Mouse (Mus musculus): ENCODE results near the gene Dpm2. TPM values are rescaled to one million over a fixed set of nuclear protein-coding genes. Genes with fewer than 3 reads are reported as not detected.

Dpm2 gene
- polyA plus RNA-seq, 1 experiment, result 54.8 TPM

DNA sequence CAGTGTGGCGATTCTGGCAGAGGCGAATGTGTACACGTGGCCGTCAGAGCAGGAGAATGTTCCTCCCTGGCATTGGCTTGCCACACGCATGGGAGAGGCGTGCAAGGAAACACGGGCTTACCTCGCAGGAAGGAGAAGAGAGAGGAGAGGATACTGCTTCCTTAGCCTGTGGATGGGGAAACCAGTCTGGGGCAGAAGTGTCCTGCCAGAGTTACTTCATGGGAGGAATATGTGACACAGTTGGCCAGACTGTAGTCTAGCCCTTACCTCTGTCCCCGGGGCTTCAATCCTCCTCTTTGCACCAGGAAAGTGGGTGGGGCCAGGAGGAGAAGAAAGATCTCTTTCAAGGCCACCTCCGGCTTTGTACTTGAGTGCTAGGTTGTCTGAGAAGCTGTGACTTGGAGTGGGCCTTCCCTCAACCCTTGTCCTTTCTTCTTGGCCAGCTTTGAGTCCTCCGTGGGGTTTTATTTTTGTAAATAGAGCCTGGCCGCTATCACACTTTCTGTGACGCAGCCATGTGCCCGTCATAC, 31.1 kb upstream of the Dpm2 start:
- 63% methylated on average over 14 of the region's 14 CpGs for WGBS
- H3K4me1 ChIP-seq (ENCODE audit: control insufficient read depth, insufficient read depth, low read length), result peaks cover 5% of the 10 kb centered on the region

DNA sequence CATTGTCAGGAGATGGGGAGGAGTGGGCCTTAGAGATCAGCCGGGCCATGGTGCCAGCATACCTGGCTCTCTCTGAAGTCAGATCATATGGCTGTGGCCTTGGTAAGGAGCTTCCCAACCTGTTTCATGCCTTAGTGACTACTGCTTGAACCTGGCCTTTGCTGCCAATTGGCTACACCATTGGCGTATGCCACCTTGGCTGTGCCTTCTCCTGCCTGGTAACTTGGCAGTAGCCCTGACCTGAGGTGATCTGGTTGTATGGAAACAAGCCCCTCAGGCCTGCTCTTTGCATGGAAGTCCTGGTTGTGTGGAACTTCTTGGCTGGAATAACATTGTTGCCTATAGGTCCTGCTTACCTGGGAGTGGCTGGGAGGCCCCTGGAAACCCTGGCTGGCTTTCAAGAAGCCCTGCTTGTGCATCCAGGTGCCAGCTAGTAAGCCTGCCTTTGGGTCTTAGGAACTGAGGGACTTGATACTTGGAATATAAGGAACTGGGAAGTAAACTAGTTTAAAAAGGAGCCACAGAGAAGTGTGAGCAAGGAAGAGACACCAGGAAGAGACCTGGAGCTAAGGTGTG, 29.2 kb upstream of the Dpm2 start:
- no peak overlapping the region for H3K27ac ChIP-seq (ENCODE audit: control insufficient read depth, insufficient read depth, low read depth, low read length, poor library complexity)
- peaks cover 5% of the 10 kb centered on the region for H3K4me1 ChIP-seq (ENCODE audit: control insufficient read depth, insufficient read depth, low read length)
- TF ChIP-seq CTCF (IDR thresholded peaks at IDR 0.05; ENCODE audit: control insufficient read depth, insufficient read depth, low read length) (no peak), POLR2A (IDR thresholded peaks at IDR 0.05; ENCODE audit: borderline replicate concordance, control insufficient read depth, low read depth, low read length) (no peak)
- 81% methylated on average over 2 of the region's 2 CpGs for WGBS
- no peak overlapping the region for H3K4me3 ChIP-seq (replicated peaks; ENCODE audit: control insufficient read depth, low read depth, low read length)

More for the DNA sequence above, 31.1 kb upstream of the Dpm2 start:
- Histone ChIP-seq H3K4me3 (replicated peaks; ENCODE audit: control insufficient read depth, low read depth, low read length) (no peak overlapping the region), H3K27ac (ENCODE audit: control insufficient read depth, insufficient read depth, low read depth, low read length, poor library complexity) (no peak overlapping the region)
- TF ChIP-seq CTCF (IDR thresholded peaks at IDR 0.05; ENCODE audit: control insufficient read depth, insufficient read depth, low read length) (no peak), POLR2A (IDR thresholded peaks at IDR 0.05; ENCODE audit: borderline replicate concordance, control insufficient read depth, low read depth, low read length) (no peak)

DNA sequence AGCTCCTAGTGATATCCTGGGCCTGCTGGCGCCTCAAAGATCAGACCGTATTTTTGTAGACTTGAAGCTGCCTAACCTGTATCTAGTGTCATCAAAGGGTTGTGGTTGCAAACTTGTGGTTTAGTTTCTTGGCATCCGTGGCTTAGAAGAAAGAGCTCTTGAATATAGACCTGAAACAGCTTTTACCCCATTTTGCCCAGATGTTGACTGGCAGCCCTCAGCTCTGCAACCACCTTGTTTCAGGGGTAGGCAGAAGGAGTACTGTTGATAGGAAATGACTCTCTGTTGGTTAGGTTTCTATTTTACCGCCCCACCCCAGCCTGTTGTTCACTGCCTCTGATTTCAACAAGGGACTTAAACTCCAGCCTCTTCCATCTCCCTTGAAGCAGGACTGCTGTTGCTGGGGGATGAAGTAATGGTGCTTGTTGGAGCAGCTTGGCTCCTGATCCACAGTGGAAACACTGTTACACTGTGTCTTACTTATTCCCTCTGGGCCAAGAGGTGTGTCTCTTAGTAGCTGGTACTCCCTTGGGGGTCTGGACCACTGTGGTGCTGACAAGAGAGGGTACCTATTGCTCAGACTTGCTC, 28.6 kb upstream of the Dpm2 start:
- H3K27ac ChIP-seq (ENCODE audit: control insufficient read depth, insufficient read depth, low read depth, low read length, poor library complexity), result no peak overlapping the region
- 26% methylated on average over 4 of the region's 4 CpGs for WGBS
- no peak overlapping the region for H3K4me3 ChIP-seq (replicated peaks; ENCODE audit: control insufficient read depth, low read depth, low read length)
- TF ChIP-seq POLR2A (IDR thresholded peaks at IDR 0.05; ENCODE audit: borderline replicate concordance, control insufficient read depth, low read depth, low read length) (no peak), CTCF (IDR thresholded peaks at IDR 0.05; ENCODE audit: control insufficient read depth, insufficient read depth, low read length) (no peak)
- H3K4me1 ChIP-seq (ENCODE audit: control insufficient read depth, insufficient read depth, low read length), result peaks cover 5% of the 10 kb centered on the region

GRCm38 (mm10) chr2:32543031-32543449, 27.6 kb upstream of the Dpm2 start:
- H3K4me1 ChIP-seq (ENCODE audit: control insufficient read depth, insufficient read depth, low read length), result peaks cover 4% of the 10 kb centered on the region
- WGBS, result 51% methylated on average over 3 of the region's 3 CpGs
- no peak overlapping the region for H3K27ac ChIP-seq (ENCODE audit: control insufficient read depth, insufficient read depth, low read depth, low read length, poor library complexity)
- H3K4me3 ChIP-seq (replicated peaks; ENCODE audit: control insufficient read depth, low read depth, low read length), result no peak overlapping the region
- TF ChIP-seq CTCF (IDR thresholded peaks at IDR 0.05; ENCODE audit: control insufficient read depth, insufficient read depth, low read length) (no peak), POLR2A (IDR thresholded peaks at IDR 0.05; ENCODE audit: borderline replicate concordance, control insufficient read depth, low read depth, low read length) (no peak)

- Histone ChIP-seq H3K4me1 (ENCODE audit: control insufficient read depth, insufficient read depth, low read length) (0 out of 2 replicates have a peak, but pooled peaks cover 2% of the 10 kb centered on the region), H3K27ac (ENCODE audit: control insufficient read depth, insufficient read depth, low read depth, low read length, poor library complexity) (no peak overlapping the region), H3K4me3 (replicated peaks; ENCODE audit: control insufficient read depth, low read depth, low read length) (no peak overlapping the region)
- TF ChIP-seq POLR2A (IDR thresholded peaks at IDR 0.05; ENCODE audit: borderline replicate concordance, control insufficient read depth, low read depth, low read length) (no peak), CTCF (IDR thresholded peaks at IDR 0.05; ENCODE audit: control insufficient read depth, insufficient read depth, low read length) (no peak)
- WGBS, result 83% methylated on average over 1 of the region's 1 CpGs
Observed at GRCm38 (mm10) chr2:32546951-32547350, 23.7 kb upstream of the Dpm2 start.

DNA sequence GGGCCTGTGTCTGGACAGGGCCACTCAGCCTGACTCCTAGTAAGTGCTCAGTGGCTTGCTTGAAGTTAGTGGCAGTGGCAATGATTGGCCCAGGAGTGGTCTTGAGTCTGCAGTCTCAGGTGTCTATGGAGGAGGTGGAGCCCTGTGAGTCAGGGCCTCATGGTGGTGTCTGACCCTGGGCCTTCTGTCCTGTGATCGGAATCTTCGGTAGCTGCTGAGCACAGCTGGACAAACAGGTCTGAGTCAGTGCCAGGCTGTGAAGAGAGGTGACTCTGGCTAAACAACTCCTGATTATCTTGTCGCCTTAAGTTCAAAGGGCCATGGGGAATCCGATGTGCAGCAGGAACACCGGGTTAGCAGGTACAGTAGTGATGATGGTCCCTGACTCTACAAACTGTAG, 23.3 kb upstream of the Dpm2 start:
- no peak for TF ChIP-seq POLR2A (IDR thresholded peaks at IDR 0.05; ENCODE audit: borderline replicate concordance, control insufficient read depth, low read depth, low read length)
- no peak for TF ChIP-seq CTCF (IDR thresholded peaks at IDR 0.05; ENCODE audit: control insufficient read depth, insufficient read depth, low read length)
- 93% methylated on average over 5 of the region's 5 CpGs for WGBS
- Histone ChIP-seq H3K27ac (ENCODE audit: control insufficient read depth, insufficient read depth, low read depth, low read length, poor library complexity) (no peak overlapping the region), H3K4me3 (replicated peaks; ENCODE audit: control insufficient read depth, low read depth, low read length) (no peak overlapping the region), H3K4me1 (ENCODE audit: control insufficient read depth, insufficient read depth, low read length) (0 out of 2 replicates have a peak, but pooled peaks cover 2% of the 10 kb centered on the region)

DNA sequence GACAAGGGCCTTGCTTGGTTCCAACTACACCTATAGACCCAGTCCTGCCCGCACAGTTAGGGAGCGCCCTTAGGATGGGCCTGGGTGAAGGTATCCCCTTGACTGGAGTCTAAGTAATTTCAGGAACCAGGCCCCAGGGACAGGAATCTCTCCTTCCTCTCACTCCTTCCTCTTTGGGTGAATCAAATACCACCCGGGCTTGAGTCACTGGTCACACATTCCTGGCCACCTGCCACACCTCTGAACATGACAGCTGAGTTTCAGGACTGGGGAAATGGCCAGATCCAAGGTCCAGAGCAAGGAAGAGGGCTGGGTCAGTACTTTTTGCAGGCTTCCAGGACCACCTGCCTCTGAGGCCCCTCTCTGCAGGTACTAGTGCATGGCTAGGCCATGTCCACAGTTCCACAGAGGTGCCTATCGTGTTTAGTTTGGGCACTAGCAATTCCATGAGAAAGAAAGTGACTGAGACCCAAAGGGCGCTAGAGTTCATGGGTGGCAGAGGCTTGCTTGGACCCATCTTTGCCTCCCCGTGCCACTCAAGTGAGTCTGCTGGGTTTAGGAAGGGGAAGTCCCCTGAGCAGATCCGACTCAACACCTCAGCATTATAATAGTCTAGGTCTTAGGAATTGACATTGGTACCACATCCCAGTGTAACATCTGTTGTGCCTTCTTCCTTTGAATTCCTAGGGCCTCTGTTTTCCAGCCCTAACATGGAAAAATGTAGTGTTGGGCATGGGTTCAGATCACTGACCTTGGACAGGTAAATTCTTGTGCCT, 22.5 kb upstream of the Dpm2 start:
- Histone ChIP-seq H3K27ac (ENCODE audit: control insufficient read depth, insufficient read depth, low read depth, low read length, poor library complexity) (no peak overlapping the region), H3K4me1 (ENCODE audit: control insufficient read depth, insufficient read depth, low read length) (peaks cover 3% of the 10 kb centered on the region; the same call in 1 of the 2 replicates), H3K4me3 (replicated peaks; ENCODE audit: control insufficient read depth, low read depth, low read length) (no peak overlapping the region)
- TF ChIP-seq CTCF (IDR thresholded peaks at IDR 0.05; ENCODE audit: control insufficient read depth, insufficient read depth, low read length) (no peak), POLR2A (IDR thresholded peaks at IDR 0.05; ENCODE audit: borderline replicate concordance, control insufficient read depth, low read depth, low read length) (no peak)
- WGBS, result 47% methylated on average over 7 of the region's 7 CpGs

- Histone ChIP-seq H3K27ac (ENCODE audit: control insufficient read depth, insufficient read depth, low read depth, low read length, poor library complexity) (no peak overlapping the region), H3K4me3 (replicated peaks; ENCODE audit: control insufficient read depth, low read depth, low read length) (no peak overlapping the region), H3K4me1 (ENCODE audit: control insufficient read depth, insufficient read depth, low read length) (peaks cover 5% of the 10 kb centered on the region)
- 83% methylated on average over 9 of the region's 9 CpGs for WGBS
- TF ChIP-seq POLR2A (IDR thresholded peaks at IDR 0.05; ENCODE audit: borderline replicate concordance, control insufficient read depth, low read depth, low read length) (no peak), CTCF (IDR thresholded peaks at IDR 0.05; ENCODE audit: control insufficient read depth, insufficient read depth, low read length) (no peak)
Observed at GRCm38 (mm10) chr2:32549171-32549570, 21.5 kb upstream of the Dpm2 start.

Measured in bone marrow, adult 2 months (tissue).